Mouse (Mus musculus): ENCODE measurements around the gene Pnkd.
"Not testable (repeated sequence)": the region's sequence is repeated elsewhere in the genome, so short reads cannot be mapped to it uniquely, and the experiment has no call there.

Gene Pnkd

GRCm38 (mm10) chr1:74297269-74297668 is 12.5 kb downstream of the Pnkd start:
- no peak for DNase-seq (ENCODE audit: low spot score)

DNA sequence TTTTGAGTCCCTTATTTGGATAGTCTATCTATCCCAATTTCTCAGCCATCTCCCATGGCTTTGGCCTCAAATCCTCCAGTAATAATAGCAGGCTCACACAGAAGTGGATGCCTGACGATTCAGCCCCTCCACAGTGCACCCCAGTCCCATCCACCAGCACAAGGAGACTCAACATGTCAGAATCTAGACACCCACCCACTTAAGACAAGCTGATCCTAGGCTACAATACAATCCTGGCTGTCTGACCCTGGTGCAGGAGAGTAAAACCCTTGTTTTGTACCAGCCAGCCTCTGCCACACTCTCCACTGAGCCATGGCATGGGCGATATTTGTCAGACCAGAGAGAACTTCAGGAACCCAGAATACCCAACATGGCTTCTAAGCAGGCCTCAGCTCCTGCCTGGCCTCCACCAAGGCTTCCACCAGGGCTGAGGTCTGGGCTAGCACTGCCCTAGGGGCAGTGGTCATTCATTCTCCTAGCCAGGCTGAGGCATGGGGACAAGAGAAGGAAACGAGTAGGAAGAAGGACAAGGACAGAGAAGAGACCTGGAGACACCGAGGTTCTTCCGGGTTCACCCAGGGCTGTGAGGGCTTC is 13.5 kb downstream of the Pnkd start:
- DNase-seq (ENCODE audit: low spot score): no peak

GRCm38 (mm10) chr1:74298996-74299395 is 14.3 kb downstream of the Pnkd start:
- DNase-seq (ENCODE audit: low spot score): no peak

DNA sequence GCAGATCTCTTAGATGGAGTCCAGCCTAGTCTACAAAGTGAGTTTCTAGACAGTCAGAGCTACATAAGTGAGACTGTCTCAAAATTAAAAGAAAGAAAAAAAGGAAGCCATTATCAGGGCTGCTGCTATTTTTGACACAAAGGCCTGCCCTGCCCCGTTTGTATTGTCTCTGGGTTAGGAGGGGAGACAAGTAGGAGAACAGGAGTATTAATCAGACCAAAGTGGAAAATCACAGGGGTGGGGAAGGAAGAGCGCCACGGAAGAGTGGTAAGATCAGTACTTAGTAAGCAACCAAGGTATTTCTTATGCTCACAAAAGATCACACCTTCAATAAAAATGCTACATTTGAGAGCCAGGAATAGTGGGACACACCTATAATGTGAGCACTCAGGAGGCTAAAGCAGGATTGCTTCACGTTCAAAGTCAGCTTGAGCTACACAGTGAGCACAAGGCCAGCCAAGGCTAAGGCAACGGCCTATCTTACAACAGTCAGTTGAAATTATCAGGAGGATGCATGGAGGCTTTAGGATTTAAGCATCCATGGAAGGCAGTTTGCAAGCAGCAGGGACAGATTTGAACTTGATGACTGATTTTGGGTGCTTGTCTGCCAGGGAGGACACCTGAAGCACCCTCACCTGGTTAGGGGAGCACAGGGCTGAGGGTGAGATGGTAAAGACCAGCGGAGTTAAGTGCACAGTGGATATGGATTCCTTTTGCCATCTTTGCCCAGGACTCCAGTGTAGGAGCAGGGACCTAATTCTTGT is 15.8 kb downstream of the Pnkd start:
- no peak for DNase-seq (ENCODE audit: low spot score)

DNA sequence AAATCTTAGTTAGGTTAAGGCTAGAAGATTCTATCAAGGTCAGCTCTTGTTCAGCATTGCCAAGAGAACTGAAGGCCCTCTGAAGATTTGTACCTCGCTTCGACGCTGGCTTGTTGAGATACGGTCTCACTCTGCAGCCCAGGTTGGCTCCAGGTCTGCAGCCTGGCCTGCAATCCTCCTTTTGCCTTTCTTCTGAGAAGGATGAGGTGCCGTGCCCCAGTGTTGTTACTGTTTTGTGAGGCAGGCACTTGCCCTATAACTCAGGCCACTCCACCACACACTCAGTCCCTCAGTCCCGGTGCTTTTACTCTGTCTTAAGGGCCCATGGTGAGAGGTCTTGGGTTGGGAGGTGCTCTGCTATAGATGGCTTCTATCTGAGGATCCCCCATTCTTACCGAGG is 17.5 kb downstream of the Pnkd start:
- no peak for DNase-seq (ENCODE audit: low spot score)

DNA sequence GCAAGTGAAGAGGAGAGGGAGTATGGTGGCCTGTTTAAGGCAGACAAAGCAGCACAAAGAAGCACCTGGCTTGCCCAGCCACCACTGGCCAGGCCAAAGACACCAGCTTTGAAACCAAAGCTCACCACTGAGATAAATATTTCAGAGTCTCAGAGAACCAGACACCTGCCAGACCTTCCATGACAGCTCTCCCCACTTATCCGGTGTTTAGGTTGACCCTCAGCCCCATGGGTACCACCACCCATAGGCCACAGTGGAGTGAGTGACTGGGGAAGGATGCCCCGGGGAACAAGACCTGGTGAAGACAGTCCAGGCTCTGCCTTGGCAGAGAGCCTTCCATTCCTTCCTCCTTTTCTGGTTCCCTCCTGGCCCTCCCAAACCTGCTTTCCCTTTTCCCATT is 18.1 kb downstream of the Pnkd start:
- no peak for DNase-seq (ENCODE audit: low spot score)

DNA sequence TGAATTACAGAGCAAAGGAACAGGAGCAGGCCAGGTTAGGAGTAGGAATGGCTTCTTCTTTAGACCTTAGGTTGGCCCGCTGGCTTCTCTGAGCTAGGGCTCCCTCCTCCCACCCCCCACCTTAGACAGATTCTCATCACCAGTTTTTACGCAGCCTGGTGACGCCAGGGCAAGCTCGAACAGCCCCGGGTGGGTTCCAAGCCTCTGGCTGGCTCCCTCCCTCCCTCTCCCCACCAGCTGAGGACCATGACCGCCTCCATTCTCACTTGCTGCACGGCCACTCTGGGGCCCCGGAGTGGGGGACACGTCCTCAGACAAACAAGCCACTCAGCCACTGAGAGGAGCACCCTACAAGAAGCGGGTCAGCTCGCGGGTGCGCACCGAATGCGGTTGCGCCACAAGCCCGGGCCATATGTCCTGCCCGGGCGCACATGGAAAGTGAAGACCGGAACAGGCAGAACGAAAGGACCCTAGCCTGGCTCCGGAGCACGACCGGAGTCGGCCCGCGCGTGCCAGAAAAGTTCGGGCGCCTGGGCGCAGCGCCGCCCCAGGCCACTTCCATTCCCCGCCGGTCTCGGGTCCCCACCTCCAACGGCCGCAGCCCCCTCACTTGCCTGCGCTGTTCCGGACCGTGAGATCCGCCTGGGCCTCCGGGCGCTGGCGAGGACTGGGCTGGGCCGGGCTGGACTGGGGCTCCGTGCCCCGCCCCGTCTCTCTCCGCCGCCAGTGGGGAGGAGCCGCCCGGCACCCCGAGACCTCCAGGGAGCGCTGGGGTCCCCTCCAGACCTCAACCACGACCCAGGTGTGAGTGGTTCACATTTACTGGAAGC is 19.0 kb downstream of the Pnkd start:
- DNase-seq (ENCODE audit: low spot score): peak; percentile 86

- DNase-seq (ENCODE audit: low spot score): no peak
Measured at GRCm38 (mm10) chr1:74304339-74304790, 19.6 kb downstream of the Pnkd start.

GRCm38 (mm10) chr1:74304946-74305345 is 20.2 kb downstream of the Pnkd start:
- DNase-seq (ENCODE audit: low spot score): no peak

DNA sequence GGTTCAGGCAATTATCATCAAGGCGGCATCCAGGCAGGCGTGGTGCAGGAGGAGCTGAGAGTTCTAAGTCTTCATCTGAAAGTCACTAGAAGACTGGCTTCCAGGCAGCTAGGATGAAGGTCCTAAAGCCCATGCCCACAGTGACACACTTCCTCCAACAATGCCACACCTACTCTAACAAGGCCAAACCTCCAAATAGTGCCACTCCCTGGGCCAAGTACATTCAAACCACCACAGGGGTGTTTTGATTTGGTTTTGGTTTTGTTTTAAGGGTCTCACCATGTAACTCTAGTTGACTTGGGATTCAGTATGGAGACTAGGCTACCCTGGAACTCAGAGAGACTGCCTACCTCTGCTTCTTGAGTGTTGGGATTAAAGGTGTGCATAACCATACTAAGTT is 20.8 kb downstream of the Pnkd start, which contains the start of gene Tmbim1:
Gene Tmbim1 (minus strand): TSS at position 101 of the 400 bp plus-strand sequence.
- no peak for DNase-seq (ENCODE audit: low spot score)

GRCm38 (mm10) chr1:74307146-74307545 is 22.4 kb downstream of the Pnkd start:
- DNase-seq (ENCODE audit: low spot score): no peak

DNA sequence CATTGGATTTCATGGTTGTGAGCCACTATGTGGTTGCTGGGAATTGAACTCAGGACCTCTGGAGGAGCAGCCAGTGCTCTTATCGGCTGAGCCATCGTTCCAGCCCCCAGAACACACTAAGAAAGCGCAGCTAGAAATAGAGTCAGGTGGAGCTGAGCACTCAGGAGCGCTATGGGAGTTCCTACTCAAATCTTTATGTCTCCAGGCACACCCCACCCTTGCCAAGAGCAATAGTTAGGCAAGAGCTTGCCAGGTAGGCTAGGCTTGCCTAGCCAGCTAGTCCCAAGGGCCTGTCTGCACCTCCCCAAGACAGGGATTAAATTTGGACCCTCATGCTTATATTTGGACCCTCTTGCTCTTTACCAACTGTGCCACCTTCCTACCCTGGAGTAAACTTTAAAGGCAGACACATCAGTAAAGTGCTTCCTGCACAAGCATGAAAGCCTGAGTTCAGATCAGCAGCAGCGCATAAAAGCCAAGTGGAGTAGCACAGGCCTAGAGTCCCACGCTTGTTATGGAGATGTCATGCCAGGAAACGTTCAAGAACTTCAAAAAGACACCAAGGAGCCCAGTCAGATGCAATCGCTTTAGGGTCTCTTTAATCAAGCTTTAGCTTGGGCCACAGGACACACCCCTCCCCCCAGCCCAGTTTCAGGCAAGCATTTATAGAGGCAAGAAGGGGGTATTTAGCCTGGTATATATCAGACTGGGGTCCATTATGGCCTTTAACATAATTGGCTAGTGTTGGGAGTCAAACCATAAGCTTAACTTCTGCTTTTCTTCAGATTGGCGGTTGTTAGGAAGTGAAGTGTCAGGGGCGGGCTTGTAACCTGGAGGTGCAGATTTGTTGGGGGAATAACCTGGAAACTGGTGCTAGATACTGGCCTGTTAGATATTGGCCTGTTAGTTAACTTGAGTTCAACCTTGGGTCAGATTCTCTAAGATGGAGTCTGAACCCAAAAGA is 23.6 kb downstream of the Pnkd start:
- DNase-seq (ENCODE audit: low spot score): no peak

GRCm38 (mm10) chr1:74309767-74310166 is 25.0 kb downstream of the Pnkd start:
- DNase-seq (ENCODE audit: low spot score): no peak

DNA sequence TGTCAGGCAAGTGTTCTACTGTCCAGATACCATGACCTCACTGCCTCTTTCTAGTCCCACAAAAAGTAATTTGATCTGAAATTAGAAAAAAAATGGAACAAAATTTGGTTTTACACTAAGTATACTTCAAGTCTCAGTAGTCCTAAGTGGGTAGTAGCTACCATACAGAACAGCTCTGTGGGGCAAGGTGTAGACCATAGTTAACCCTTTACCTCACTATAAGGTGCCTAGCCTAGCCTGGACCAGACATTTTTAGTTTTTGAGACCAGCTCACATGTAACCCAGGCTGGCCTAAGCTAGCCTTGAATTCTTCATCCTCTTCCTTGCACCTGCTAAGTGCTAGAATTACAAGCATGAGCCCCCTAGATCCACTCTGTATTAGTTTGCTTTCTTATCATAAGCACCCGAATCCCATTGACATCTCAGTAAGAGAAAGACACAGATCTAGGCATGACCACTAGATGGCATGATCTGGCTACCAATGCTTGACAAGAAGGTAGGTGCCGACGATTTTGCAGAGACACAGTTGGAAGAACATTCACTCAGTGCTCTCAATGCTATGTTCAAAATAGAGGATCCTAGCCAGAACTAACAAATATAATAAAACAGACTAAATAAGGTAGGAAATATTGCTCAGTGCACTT is 28.4 kb downstream of the Pnkd start:
- no peak for DNase-seq (ENCODE audit: low spot score)

DNA sequence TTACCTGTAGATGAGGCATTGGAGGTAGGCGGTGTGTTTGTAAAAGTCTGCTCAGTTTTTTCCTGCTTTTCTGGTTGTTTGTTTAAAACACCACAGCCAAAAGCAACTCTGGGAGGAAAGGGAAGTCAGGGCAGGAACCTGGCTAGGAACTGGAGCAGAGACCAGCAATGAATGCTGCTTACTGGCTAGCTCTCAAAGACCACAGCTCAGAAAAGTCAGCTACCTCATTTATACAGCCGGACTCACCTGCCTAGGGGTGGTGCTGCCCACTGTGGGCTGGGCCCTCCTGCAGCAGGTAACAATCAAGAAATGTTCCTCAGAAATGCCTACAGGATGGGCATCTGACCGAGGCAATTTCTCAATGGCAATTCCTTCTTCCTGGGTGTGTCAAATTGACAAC is 30.1 kb downstream of the Pnkd start:
- DNase-seq (ENCODE audit: low spot score): no peak

DNA sequence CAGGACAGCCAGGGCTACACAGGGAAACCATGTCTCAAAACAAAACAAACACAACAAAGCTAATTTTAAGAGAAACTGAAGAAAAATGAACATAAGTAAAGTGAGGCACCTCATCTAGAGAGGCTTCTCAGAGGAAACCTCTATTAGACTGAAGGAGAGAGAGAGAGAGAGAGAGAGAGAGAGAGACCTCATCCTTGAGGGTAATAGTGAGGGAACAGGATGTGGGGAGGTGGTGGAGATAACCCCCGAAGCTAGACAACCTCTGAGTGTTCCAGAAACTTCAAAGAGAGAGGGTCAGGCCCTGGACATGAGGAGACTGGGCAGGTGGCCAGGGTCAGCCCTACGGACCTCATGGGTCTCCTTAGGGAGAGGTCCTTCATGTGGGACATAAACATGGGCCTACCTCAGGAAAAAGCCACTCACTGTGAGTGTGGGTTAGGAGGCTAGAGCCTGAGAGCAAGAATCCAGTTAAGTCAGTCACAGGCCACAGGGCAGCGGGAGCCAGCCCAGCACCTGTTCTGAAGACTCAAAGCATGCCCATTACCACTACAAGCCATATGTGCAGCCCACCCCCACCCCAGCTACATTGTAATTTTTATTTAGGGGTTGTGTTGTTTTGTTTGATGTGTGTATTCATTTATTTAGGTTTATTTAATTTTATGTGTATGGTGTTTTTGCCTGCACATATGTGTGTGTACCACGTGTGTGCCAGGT is 31.5 kb downstream of the Pnkd start:
- DNase-seq (ENCODE audit: low spot score): no peak

DNA sequence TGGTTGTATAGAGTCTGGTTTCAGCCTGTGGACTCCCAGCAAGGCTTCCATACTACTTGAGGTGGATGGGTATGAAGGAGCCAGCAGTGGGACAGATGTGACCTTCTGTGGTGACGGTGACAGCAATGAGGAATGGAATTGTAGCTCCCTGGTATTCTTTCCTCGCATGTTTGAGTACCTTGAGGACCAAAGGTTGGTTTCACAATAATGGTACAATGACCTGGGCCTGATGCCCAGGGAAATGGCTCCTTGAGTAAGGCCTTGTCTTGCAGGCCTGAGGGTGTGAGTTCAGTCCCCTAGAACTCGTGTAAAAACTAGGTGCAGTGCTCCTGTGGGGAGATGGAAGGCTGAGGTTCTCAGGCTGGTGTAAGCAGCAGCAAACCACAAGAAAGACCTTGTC is 34.0 kb downstream of the Pnkd start:
- no peak for DNase-seq (ENCODE audit: low spot score)

- DNase-seq (ENCODE audit: low spot score): no peak
Measured at GRCm38 (mm10) chr1:74321396-74321795, 36.7 kb downstream of the Pnkd start.

- DNase-seq (ENCODE audit: low spot score): not testable (repeated sequence)
Measured at GRCm38 (mm10) chr1:74326916-74327315, 42.2 kb downstream of the Pnkd start.

- DNase-seq (ENCODE audit: low spot score): no peak
Measured at GRCm38 (mm10) chr1:74329899-74330431, 45.2 kb downstream of the Pnkd start.

Data from testis, postnatal 10 days (tissue).